Mouse (Mus musculus) heart, postnatal 25 days (tissue): ENCODE measurements around the gene Cic. TPM values are rescaled to one million over a fixed set of nuclear protein-coding genes. Genes with fewer than 3 reads are reported as not detected.
A peak's percentile ranks its signal among the peaks of the same experiment; 100 is the strongest.

ENCODE experiments used
- DNase-seq: peaks from one replicate; pipeline ENCODE4 v3.0.0; 2022; ENCODE audit warnings: low spot score
- intact Hi-C: fragments of 180-260 bp; cut with DNase I; formaldehyde crosslinking; loops from one replicate; pipeline ENCODE4 v1.15.1; 2025
- total RNA-seq, 2 experiments: library from RNA; stranded (reverse); gene quantifications; 2 replicates each; pipeline ENCODE4 v1.2.3; 2021

The Cic gene
- total RNA-seq, 2 experiments from 2014 or later: 61.9 to 65.9 TPM

DNA sequence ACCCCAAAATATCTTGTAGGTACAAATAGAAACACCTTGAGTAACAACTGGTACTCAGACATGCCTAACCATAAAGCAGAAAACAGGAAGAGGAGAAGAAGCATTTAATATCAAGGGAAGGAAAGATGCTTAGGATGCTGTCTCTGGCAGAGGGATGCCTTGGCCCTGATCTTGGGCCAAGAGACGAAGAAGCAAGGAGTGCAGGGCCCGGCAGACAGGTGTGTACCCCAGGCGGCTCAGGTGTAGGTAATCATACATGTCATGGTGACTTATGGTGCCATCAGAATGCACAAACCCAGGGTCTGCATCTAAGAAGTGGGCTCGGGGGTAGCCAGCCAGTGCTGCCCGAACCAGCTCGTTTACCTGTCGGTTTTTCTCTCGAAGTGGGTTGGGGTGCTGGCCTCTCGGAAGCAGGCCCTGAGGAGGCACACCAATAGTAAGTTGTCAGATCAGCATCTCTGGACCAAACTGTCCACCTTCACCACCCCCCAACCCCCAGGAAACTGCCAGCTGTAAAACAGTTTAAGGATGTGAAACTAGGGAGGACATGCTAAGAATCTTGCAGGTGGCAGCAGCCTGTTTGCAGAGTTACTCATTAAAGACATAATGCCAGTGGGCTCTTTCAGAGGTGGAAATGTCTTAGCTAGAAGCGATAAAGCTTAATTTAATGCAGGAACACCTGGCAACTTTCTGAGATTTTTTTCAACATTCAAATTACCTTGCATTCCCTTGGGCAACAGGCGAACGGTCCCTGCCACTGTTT lies 27.6 kb downstream of the Cic start:
- DNase-seq: no peak
- intact Hi-C loops: loop anchor here (5.0 kb wide), 1 partner anchor 37 kb away; no protein-coding TSS in a partner anchor

DNA sequence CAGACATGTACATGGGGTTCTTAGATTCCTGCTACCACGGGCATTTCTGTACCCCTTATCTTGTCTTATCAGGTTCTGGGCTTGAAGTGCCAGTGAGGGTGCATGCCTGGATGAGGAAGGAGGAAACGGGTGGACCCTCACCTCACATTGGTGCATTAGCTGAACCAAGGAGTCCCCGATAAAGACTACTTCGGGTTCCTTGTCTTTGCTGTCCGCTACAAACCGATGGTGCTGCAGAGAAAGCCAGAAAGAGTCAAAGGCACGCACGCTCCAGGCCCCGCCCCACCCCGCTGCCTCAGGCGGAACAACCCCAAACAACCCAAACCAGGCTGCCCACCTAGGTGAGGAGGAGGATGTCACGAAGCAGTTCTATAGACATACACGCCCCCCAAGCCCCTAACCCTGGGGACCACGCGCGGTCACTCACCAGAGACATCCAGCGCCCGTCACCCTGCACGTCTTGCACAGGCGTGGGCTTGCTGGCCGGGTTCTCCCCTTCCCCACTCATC lies 29.5 kb downstream of the Cic start:
- DNase-seq: no peak
- intact Hi-C loops: loop anchor here (5.0 kb wide), 1 partner anchor 35 kb away; no protein-coding TSS in a partner anchor

DNA sequence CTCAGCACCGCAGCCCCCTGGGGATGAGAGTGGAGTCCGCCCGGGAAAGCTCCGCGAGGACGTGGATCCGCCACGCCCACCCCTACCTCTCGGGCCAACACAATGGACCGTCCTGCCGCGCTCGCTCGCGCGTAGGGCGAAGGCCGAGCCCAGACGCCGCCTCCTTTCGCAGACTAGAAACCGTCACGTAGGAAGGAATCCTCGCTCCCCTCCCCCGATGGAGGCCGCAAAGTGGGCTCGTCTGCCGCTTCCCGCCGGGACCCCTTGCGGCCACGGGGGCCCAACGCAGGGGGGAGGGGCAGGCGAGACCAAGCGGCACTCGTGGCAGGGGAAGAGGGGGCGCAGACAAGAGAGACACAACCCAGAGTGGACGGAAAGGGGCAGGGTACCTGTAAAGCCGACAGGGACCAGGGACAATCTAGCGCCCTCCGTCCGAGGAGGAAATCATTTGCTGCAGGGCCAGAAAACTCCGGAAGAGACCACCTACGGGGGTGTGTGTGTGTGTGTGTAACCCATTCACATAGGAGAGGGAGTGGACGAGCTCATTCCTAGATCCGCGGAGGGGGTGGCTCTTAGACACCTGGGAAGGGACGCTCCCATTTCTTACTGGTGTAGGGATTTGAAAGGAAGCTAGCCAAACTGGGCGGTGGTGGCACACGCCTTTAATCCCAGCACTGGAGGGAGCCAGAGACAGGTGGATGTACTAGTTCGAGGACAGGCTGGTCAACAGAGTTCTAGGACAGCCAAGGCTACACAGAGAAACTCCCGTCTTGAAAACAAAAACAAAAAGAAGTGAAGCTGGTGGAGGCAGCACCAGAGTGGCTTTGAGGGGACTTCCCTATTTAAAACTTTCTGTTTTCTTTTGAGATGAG lies 30.2 kb downstream of the Cic start, which contains the start of gene Pafah1b3:
Gene Pafah1b3, minus strand, starts transcription at position 533 of the 872 bp plus-strand sequence.
- no peak for DNase-seq
- intact Hi-C loops: loop anchor here (2.0 to 5.0 kb wide), 2 partner anchors 17 to 35 kb away; no protein-coding TSS in a partner anchor

DNA sequence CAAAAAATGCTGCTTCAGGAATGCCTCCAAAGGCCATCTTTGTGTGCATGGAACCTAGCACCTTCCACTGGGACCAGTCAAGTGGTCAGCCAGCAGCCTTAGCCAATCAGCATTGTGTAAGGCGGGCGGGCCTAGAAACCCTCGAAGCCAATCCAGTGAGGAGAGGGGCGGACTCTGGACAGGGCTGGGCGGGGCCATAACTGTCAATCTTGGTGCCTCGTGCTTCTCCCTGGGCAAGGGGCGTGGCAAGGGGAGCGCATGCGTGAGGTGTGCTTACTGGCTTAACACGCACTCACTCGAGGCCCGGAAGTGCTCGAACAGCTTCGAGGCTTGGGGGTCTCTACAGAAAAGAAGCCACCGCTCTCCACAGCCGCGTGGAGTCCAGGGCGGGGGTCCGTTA lies 33.6 kb downstream of the Cic start, which contains the start of gene Prr19:
Gene Prr19, plus strand, starts transcription at position 349 of the 400 bp plus-strand sequence.
- no peak for DNase-seq
- intact Hi-C loops: no loop called here

DNA sequence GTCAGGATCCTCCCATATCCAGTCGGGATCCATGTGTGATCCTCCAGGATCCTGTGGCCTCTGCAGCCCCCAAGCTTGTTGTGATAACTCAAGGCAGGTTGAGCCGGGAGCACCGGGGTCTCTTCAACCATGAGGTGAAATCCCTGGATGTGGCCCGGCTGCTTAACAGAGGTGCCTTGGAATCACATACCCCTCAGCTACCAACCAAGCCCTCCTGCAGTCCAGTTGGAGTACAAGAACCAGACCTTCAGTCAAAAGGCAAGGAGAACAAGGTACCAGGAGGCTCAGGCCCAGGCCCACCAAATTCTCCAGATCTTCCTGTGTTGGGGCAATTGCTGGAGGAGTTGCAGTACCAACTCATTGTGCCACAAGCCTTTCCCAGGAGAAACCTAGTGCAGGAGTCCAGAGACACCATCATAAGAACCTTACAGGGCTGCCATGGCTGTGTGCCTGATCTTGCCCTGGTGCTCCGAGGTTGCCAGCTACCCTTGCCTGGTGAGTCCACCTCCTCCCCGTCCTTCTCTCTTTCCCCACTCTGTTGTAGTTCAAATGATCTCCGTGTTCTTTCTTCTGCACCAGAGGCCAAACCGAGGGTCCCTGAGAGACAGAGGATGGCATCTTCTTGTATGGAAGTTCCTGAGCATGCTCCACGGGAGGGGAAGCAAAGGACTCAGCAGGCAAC lies 35.6 kb downstream of the Cic start:
- DNase-seq: no peak
- intact Hi-C loops: no loop called here

DNA sequence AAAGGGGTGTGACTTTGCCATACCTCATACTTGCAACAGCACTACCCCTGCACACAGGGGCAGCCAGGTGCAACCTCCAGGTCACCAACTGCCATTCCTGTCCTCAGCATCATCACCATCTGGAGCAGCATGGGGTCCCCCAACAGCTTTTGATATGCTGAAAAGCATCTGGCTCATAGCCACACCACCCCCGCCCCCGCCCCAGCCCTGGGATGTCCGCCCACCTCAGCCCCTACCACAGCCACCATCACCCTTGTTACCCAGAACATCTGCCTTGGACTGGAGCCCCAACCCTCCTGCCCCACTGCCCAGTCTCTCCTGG lies 36.1 kb downstream of the Cic start:
- intact Hi-C loops: no loop called here
- DNase-seq: no peak

DNA sequence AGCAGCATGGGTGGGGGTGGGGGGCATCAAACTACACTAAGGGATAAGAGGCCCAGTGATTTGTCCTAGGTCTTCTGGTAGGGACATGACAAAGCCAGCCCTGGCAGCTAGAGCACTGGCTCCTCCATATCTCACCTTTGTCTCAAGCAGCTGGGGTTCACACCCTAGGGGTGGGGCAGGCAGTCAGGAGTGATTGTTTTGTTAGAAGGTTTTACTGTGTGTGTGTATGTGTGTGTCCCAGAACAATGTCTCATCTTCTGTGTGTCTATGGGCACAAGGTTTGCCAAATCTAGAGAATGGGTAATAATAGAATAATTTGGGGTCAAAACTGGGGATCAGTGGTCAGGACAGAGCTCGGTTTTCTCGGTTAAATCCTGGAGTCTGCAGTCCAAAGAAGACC lies 38.0 kb downstream of the Cic start:
- no peak for DNase-seq
- intact Hi-C loops: no loop called here

DNA sequence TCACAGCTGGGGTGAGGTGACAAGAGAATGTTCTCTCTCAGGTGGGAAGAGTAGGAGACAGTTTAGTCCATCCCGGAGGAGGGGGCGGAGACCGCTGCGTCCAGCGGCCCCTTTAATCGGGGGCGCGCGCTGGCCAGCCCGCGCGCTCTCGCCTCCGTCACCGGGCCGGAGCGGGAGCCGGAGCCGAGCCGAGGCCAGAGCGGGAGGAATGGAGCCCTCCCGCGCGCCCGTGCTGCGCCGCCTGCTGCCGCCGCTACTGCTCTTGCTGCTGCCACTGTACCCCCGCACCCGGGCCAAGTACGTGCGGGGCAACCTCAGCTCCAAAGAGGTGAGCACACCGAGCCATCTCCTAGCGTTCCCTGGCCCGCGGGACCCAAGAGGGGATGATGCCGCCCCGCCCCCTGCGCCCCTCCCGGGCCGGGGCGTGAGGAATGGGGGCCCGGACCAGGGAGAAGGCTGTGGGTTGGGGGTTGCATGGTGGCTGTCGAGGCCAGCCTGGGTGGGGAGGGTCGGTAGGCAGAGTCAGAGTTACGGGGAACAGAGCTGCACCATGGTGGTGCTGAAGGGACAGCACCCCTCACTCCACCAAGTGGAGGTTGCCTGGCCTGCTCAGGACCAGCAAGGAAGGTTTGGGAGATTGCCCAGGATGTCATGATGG lies 38.6 kb downstream of the Cic start, which contains the start of gene Tmem145:
Gene Tmem145, plus strand, starts transcription at position 151 of the 658 bp plus-strand sequence.
- no peak for DNase-seq
- intact Hi-C loops: no loop called here

DNA sequence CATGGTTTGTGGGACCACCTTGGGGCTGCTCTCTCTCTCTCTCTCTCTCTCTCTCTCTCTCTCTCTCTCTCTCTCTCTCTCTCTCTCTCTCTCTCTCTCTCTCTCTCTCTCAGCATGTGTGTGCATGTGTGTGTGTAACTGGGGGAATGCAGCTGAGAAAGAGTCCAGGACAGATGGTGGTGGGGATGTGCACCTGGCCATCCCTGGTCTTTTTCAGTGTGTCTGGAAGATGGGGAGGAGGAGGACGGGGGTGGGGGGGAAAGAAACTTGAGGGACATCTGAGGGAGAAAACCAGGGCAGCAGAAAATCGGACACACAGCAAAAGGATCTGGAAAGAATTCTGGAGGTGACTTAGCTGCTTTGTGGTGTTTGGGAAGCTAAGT lies 39.1 kb downstream of the Cic start:
- DNase-seq: no peak
- intact Hi-C loops: no loop called here

DNA sequence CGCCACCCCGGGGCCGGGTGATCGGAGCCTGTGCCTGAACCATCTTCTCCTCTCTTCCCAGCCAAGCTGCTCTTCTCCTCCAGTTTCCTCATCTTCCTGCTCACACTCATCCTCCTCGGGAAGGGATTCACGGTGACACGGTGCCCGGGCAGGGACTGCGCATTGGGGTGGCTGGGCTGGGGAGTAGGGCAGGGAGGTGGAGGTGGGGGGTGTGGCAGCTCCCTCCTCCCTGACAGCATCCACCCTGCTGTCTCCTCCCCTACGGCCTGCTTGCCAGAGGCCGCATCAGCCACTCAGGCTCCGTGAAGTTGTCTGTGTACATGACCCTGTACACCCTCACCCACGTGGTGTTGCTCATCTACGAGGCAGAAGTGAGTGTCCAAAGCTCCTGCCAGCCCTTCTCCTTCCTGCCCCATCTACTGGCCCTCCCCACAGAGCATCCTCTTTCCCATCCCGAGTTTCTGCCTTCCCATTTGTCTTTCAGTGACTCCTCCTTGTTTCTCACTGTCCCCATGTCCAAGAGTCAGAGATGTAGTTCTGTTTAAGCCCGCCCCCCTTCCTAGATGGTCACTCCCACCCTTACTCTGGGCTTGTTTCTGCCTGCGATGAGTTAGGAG lies 41.3 kb downstream of the Cic start:
- DNase-seq: no peak
- intact Hi-C loops: no loop called here

DNA sequence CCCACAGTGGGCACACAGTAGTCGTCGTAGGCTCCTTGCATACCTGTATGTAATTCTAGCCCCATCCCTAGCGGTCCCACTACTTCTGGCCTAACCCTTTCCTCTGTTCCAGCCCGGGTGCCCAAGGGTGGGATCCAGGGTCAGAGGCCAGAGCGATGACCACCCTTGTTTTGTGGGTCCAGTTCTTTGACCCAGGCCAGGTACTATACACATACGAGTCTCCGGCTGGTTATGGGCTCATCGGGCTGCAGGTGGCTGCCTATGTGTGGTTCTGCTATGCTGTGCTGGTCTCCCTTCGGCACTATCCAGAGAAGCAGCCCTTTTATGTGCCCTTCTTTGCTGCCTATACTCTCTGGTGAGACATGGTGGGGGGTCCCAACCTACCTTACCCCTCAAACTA lies 41.9 kb downstream of the Cic start:
- DNase-seq: no peak
- intact Hi-C loops: no loop called here

DNA sequence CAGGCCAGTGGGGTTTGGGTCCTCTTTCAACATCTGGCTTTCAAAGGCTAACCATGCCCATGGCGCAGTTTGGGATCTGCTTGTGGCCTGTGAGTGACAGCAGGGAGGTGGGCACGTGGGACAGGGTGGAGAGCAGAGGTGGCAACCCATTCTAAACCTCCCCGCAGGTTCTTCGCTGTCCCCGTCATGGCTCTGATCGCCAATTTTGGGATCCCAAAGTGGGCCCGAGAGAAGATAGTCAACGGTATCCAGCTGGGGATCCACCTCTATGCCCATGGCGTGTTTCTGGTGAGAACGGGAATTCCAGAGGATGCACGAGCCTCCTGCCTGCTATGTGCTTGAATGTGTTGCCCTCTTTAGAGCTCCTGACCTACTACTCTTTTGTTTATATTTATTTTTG lies 43.7 kb downstream of the Cic start:
- intact Hi-C loops: no loop called here

DNA sequence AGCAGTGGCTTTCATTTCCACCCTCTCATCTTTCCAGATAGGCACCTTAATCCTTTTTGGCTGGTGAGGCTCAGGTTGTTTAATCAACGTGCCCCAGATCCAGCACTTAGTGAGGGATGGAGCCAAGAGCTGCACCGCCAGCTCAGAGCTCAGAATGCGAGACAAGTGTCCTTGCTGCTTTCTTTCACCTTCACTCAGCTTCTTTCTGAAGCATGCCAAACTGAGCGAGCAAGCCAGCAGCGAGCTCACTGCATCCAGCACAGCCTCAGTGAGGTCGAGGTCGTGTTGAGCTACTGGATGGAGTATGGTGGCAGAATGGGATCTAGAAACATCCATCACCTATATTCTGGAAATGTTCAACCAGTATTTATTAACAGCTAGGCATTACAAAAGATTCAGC lies 45.8 kb downstream of the Cic start:
- DNase-seq: no peak
- intact Hi-C loops: no loop called here

More for the DNA sequence above, 43.7 kb downstream of the Cic start:
- DNase-seq: no peak

DNA sequence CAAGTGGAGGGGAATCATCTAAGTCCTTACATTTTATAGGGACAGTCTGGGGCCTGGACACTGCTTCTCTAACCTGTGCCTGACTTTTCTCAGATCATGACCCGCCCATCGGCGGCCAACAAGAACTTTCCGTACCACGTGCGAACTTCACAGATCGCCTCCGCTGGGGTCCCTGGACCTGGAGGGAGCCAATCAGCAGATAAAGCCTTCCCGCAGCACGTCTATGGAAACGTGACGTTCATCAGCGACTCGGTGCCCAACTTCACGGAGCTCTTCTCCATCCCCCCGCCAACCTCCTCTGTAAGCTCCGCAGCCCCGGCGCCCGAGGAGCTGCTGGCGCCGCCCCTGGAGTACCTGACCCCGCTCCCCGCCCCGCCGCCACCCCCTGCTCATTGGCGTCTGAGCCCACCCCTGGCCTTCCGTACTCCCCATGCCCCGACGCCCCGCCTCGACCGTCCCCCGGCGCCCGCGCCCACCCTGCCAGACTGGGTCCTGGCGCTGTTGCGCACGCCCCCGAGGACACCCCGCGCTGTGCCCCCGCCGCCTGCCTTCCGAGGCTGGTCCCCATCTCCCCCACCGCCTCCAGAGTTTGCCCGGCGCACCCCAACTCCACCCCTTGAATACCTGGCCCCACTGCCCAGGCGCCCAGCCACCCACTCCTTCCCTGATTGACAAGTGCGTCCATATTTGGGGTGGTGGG lies 47.3 kb downstream of the Cic start:
- intact Hi-C loops: loop anchor here (2.0 to 5.0 kb wide), 4 partner anchors 16 to 182 kb away; no protein-coding TSS in a partner anchor

DNA sequence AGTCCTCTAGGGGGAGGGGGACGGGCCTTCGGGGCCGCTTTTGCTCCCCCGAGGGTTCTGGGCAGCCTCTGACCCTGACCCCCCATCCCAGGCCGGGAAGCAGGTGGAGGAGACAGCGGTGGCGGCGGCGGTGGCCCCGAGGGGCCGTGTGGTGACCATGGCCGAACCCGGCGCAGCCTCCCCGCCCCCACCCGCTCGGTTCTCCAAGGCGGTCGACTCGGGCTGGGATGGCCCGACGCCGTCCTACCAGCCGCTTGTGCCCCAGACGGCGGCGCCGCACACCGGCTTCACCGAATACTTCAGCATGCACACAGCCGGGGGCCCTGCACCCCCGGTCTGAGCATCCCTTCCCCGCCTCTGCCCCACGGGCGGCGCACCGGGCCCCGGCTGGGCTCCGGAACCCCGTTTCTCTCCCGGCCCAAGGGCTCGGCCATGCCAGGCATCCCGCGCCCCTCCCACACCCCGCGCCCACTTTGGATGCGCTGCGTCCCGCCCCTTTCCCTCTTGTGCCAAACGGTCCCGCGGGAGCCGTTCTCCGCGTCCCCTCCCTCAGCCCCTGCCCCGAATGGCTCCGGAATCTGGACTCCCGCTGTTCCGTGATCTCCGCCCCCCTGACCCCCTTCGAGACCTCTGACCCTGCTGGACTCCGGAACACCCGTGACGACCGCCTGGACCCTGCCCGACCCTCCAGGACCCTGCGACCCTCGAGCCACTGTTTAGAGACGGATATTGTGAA lies 48.0 kb downstream of the Cic start:
- DNase-seq: no peak

More for the DNA sequence above, 47.3 kb downstream of the Cic start:
- DNase-seq: no peak

DNA sequence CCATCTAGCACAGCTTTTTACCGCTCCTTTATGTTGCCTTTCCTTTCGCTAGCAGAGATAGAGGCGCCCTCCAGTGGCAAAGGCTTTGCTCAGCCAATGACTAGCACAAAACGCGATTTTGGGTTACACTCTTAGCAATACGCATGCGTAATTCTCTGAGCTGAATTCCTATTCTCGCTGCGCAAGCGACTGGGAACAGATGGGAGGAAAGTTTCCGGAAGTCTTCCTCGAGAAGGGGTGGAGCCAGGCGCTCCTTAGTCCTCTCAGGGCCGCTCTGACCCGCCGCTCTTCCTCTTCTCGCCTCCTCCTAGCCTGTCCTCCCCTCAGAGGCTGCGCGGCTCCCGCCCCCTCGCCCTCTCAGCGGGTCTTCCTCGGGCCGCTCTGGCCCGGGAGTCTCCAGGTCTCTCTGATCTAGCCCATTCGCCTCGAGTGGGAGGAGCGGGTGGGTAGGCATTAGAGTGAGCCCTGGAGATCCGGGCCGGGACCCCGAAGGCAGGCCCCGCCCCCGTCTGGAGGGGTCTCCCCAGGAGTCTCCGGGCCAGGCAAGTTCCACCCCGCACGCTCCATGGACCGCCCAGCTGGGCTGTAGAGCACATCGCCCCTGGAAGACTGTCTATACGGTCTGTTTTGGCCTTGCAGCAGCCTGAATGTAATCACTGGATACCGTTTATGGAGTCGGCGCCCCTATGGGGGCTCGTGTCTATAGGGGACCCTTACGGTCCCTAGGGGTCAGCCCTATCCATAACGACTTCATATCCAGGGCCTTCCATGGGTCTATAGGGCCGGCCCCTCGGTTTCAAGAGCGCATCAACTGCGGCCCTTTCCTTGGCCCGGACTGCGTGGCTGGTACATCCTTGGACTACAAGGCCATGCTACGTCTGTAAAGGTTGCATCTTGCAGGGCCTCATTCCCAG lies 49.3 kb downstream of the Cic start, which contains the start of gene Megf8:
Gene Megf8, plus strand, starts transcription at position 633 of the 914 bp plus-strand sequence.
- peak; percentile 92 for DNase-seq
- intact Hi-C loops: loop anchor here (2.0 to 5.0 kb wide), 5 partner anchors 34 to 184 kb away; no protein-coding TSS in a partner anchor

More for the DNA sequence above, 48.0 kb downstream of the Cic start:
- intact Hi-C loops: loop anchor here (2.0 to 5.0 kb wide), 6 partner anchors 17 to 183 kb away; no protein-coding TSS in a partner anchor
